In genomic region chr7:140060936-140061831, GRCm38 (mm10) we compare ENCODE assay signal across 8 mouse cellular contexts. TPM values are rescaled to one million over a fixed set of nuclear protein-coding genes. Genes with fewer than 3 reads are reported as not detected.
A peak's percentile ranks its signal among the peaks of the same experiment; 100 is the strongest.
DNase-seq lines count a peak whose midpoint lies in the region; ATAC-seq and TF ChIP-seq lines count a peak whose summit lies in the region.

No protein-coding gene starts in this region.

- peaks cover 65% of the 10 kb centered on the region for H3K4me1 ChIP-seq in E14TG2a.4 (replicated peaks; ENCODE audit: low read depth, low read length)
- H3K4me1 ChIP-seq in forebrain, embryonic 12.5 days = peaks cover 63% of the 10 kb centered on the region
- peaks cover 33% of the 10 kb centered on the region for H3K4me1 ChIP-seq in limb, embryonic 10.5 days
- peaks cover 67% of the 10 kb centered on the region for H3K4me1 ChIP-seq in midbrain, embryonic 13.5 days (replicated peaks)

- ATAC-seq in CD4-positive, CD25-positive, alpha-beta regulatory T cell, adult 4 months = no peak
- peak; percentile 66 for ATAC-seq in forebrain, embryonic 12.5 days (ENCODE audit: low FRiP score)
- ATAC-seq in midbrain, embryonic 13.5 days = peak; percentile 59

- peak overlapping the region; percentile 85 for H3K27ac ChIP-seq in forebrain, embryonic 12.5 days
- H3K27ac ChIP-seq in limb, embryonic 10.5 days = peak overlapping the region; percentile 76
- peak overlapping the region; percentile 20; the same call in 1 of the 2 replicates for H3K27ac ChIP-seq in midbrain, embryonic 13.5 days

- peaks cover 95% of the 10 kb centered on the region for H3K27me3 ChIP-seq in E14TG2a.4 (ENCODE audit: insufficient read depth, low read length)
- H3K27me3 ChIP-seq in forebrain, embryonic 12.5 days = peaks cover 86% of the 10 kb centered on the region
- H3K27me3 ChIP-seq in limb, embryonic 10.5 days (ENCODE audit: low read depth, poor library complexity, severe bottlenecking) = peaks cover 95% of the 10 kb centered on the region
- peaks cover 80% of the 10 kb centered on the region for H3K27me3 ChIP-seq in midbrain, embryonic 13.5 days

- under 1% methylated on average over 46 of the region's 47 CpGs for WGBS in forebrain, embryonic 12.5 days
- under 1% methylated on average over 47 of the region's 47 CpGs for WGBS in limb, embryonic 10.5 days
- under 1% methylated on average over 47 of the region's 47 CpGs for WGBS in midbrain, embryonic 13.5 days

- no peak for TF ChIP-seq CTCF in E14TG2a.4 (conservative IDR thresholded peaks at IDR 0.05; ENCODE audit: low read length)

- H3K4me2 ChIP-seq in forebrain, embryonic 12.5 days = peak overlapping the region; percentile 65
- H3K4me2 ChIP-seq in midbrain, embryonic 13.5 days (replicated peaks) = peak overlapping the region; percentile 59

- peak overlapping the region; percentile 54 for H3K9ac ChIP-seq in forebrain, embryonic 12.5 days
- peak overlapping the region; percentile 49 for H3K9ac ChIP-seq in midbrain, embryonic 13.5 days (replicated peaks)

- H3K9me3 ChIP-seq in E14TG2a.4 (ENCODE audit: low read length) = no peaks in the 10 kb centered on the region
- H3K9me3 ChIP-seq in forebrain, embryonic 12.5 days = no peaks in the 10 kb centered on the region
- no peaks in the 10 kb centered on the region for H3K9me3 ChIP-seq in limb, embryonic 10.5 days (replicated peaks)
- H3K9me3 ChIP-seq in midbrain, embryonic 13.5 days = no peaks in the 10 kb centered on the region

- H3K4me3 ChIP-seq in E14TG2a.4 (replicated peaks; ENCODE audit: low read length) = peak overlapping the region; percentile 85
- H3K4me3 ChIP-seq in forebrain, embryonic 12.5 days (replicated peaks) = peak overlapping the region; percentile 34
- peak overlapping the region; percentile 54 for H3K4me3 ChIP-seq in limb, embryonic 10.5 days
- H3K4me3 ChIP-seq in midbrain, embryonic 13.5 days (replicated peaks) = peak overlapping the region; percentile 31

- DNase-seq in CD4-positive, CD25-positive, alpha-beta regulatory T cell, adult 2 months (ENCODE audit: low read depth, low spot score) = peak; percentile 29
- DNase-seq in limb, embryonic 10.5 days (ENCODE audit: low spot score) = peak; percentile 68
- DNase-seq in layer of hippocampus, adult 8-10 months (ENCODE audit: low spot score in 2 of 2) = no peak
- DNase-seq in cerebellum, postnatal 36 days = no peak

- no peaks in the 10 kb centered on the region for H3K36me3 ChIP-seq in E14TG2a.4 (ENCODE audit: insufficient read depth, low read length)
- H3K36me3 ChIP-seq in forebrain, embryonic 12.5 days (replicated peaks) = no peaks in the 10 kb centered on the region
- H3K36me3 ChIP-seq in limb, embryonic 10.5 days = no peaks in the 10 kb centered on the region
- no peaks in the 10 kb centered on the region for H3K36me3 ChIP-seq in midbrain, embryonic 13.5 days

RNA-seq across cellular contexts. Expression of gene Msx3, which starts 12.3 kb away (rescaled TPM):
- polyA plus RNA-seq in CD4-positive, CD25-positive, alpha-beta regulatory T cell, adult 4 months (2017; shearing (Covaris generic)) = under 1 TPM in 1 of 2 experiments, not detected in 1; 0.20 TPM
- polyA plus RNA-seq in forebrain, embryonic 12.5 days (2016; fragmentation: Nextera tagmentation; extraction: Ambion mirVana) = 2.3 and 3.1 TPM in 2 replicates
- polyA plus RNA-seq in limb, embryonic 10.5 days (2016; fragmentation: Nextera tagmentation; extraction: Ambion mirVana) = not detected in 2 replicates
- polyA plus RNA-seq in midbrain, embryonic 13.5 days (2015; fragmentation: Nextera tagmentation; extraction: Ambion mirVana) = 3.6 and 4.4 TPM in 2 replicates
- total RNA-seq in layer of hippocampus, adult 8-10 months (2022) = not detected

RNA-seq across cellular contexts. Expression of gene Caly, which starts 21.2 kb away (rescaled TPM):
- not detected for polyA plus RNA-seq in CD4-positive, CD25-positive, alpha-beta regulatory T cell, adult 4 months (2017; shearing (Covaris generic))
- 21.5 and 22.3 TPM in 2 replicates for polyA plus RNA-seq in forebrain, embryonic 12.5 days (2016; fragmentation: Nextera tagmentation; extraction: Ambion mirVana)
- polyA plus RNA-seq in limb, embryonic 10.5 days (2016; fragmentation: Nextera tagmentation; extraction: Ambion mirVana) = 1.1 and 1.2 TPM in 2 replicates
- 88.6 and 92.6 TPM in 2 replicates for polyA plus RNA-seq in midbrain, embryonic 13.5 days (2015; fragmentation: Nextera tagmentation; extraction: Ambion mirVana)
- 100 to 1,000 TPM; 217 to 237 (median 229) TPM for total RNA-seq in layer of hippocampus, adult 8-10 months (2022)

RNA-seq across cellular contexts. Expression of gene Tubgcp2, which starts 24.7 kb away (rescaled TPM):
- polyA plus RNA-seq in CD4-positive, CD25-positive, alpha-beta regulatory T cell, adult 4 months (2017; shearing (Covaris generic)) = 10 to 100 TPM; 29.2 to 52.0 TPM
- 75.6 and 84.8 TPM in 2 replicates for polyA plus RNA-seq in forebrain, embryonic 12.5 days (2016; fragmentation: Nextera tagmentation; extraction: Ambion mirVana)
- polyA plus RNA-seq in limb, embryonic 10.5 days (2016; fragmentation: Nextera tagmentation; extraction: Ambion mirVana) = 81.6 and 87.8 TPM in 2 replicates
- polyA plus RNA-seq in midbrain, embryonic 13.5 days (2015; fragmentation: Nextera tagmentation; extraction: Ambion mirVana) = 61.1 and 62.9 TPM in 2 replicates
- 10 to 100 TPM; 36.0 to 39.0 (median 36.7) TPM for total RNA-seq in layer of hippocampus, adult 8-10 months (2022)

RNA-seq across cellular contexts. Expression of gene Zfp511, which starts 25.0 kb away (rescaled TPM):
- polyA plus RNA-seq in CD4-positive, CD25-positive, alpha-beta regulatory T cell, adult 4 months (2017; shearing (Covaris generic)) = 10 to 100 TPM; 28.8 to 33.0 TPM
- 47.2 and 56.2 TPM in 2 replicates for polyA plus RNA-seq in forebrain, embryonic 12.5 days (2016; fragmentation: Nextera tagmentation; extraction: Ambion mirVana)
- polyA plus RNA-seq in limb, embryonic 10.5 days (2016; fragmentation: Nextera tagmentation; extraction: Ambion mirVana) = 38.8 and 40.7 TPM in 2 replicates
- 49.6 and 50.7 TPM in 2 replicates for polyA plus RNA-seq in midbrain, embryonic 13.5 days (2015; fragmentation: Nextera tagmentation; extraction: Ambion mirVana)
- total RNA-seq in layer of hippocampus, adult 8-10 months (2022) = 10 to 100 TPM; 21.2 to 27.8 (median 27.0) TPM

RNA-seq across cellular contexts. Expression of gene Prap1, which starts 32.0 kb away (rescaled TPM):
- polyA plus RNA-seq in CD4-positive, CD25-positive, alpha-beta regulatory T cell, adult 4 months (2017; shearing (Covaris generic)) = not detected
- not detected in 2 replicates for polyA plus RNA-seq in forebrain, embryonic 12.5 days (2016; fragmentation: Nextera tagmentation; extraction: Ambion mirVana)
- not detected in 2 replicates for polyA plus RNA-seq in limb, embryonic 10.5 days (2016; fragmentation: Nextera tagmentation; extraction: Ambion mirVana)
- 0.46 TPM in 1 of 2 replicates, not detected in the other for polyA plus RNA-seq in midbrain, embryonic 13.5 days (2015; fragmentation: Nextera tagmentation; extraction: Ambion mirVana)
- total RNA-seq in layer of hippocampus, adult 8-10 months (2022) = under 1 TPM in 1 of 4 experiments, not detected in 3; 0.56 TPM

Comparison
In these comparisons a context has a peak if more than half of its experiments do, and no peak if none do; other contexts are left out.
1. DNase-seq: peak in CD4-positive, CD25-positive, alpha-beta regulatory T cell, adult 2 months (single experiment) and limb, embryonic 10.5 days (single experiment); none in layer of hippocampus, adult 8-10 months (0 of 2) and cerebellum, postnatal 36 days (0 of 2).
2. H3K4me3 ChIP-seq: peak in every context shown above with its lines; median percentile 85 in E14TG2a.4; 54 in limb, embryonic 10.5 days; 34 in forebrain, embryonic 12.5 days; 31 in midbrain, embryonic 13.5 days.
3. H3K27ac ChIP-seq: peak in every context shown above with its lines; median percentile 85 in forebrain, embryonic 12.5 days; 76 in limb, embryonic 10.5 days; 20 in midbrain, embryonic 13.5 days.
4. RNA of gene Caly, which starts 21.2 kb away (polyA plus RNA-seq): 88.6 to 92.6 TPM in midbrain, embryonic 13.5 days and 21.5 to 22.3 TPM in forebrain, embryonic 12.5 days; 1.1 to 1.2 TPM in limb, embryonic 10.5 days and not detected in CD4-positive, CD25-positive, alpha-beta regulatory T cell, adult 4 months; every median in the first group is over 10 times any median in the second.